Mouse (Mus musculus): ENCODE measurements around the gene Fgd4. TPM values are rescaled to one million over a fixed set of nuclear protein-coding genes. Genes with fewer than 3 reads are reported as not detected.

Fgd4 gene
- polyA plus RNA-seq, 1 experiment: 12.5 TPM

DNA sequence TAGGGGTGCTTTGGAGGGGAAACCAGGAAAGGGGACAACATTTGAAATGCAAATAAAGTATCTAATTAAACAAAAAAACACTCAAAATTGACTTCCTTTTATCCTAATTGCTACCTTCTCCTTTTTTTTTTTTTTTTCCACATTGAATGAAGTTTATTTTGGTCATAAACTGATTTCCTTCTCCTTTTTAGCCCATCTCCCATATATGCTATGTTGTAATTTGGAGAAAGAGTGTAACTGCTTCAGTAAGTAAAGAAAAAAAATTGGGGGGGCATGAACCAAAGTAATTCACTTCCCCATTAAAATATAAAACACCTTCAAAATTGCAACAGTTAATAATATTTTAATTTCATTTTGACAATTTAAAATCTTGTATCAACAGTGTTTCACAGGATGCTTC, 25.8 kb downstream of the Fgd4 start:
- TF ChIP-seq CTCF (IDR thresholded peaks at IDR 0.05; ENCODE audit: borderline replicate concordance, insufficient read depth, low read depth, low read length) (no peak), POLR2A (IDR thresholded peaks at IDR 0.05; ENCODE audit: borderline replicate concordance, insufficient read depth, low read length) (no peak)
- no peak for DNase-seq
- Histone ChIP-seq H3K4me3 (replicated peaks; ENCODE audit: insufficient read depth, low read depth, low read length) (no peak overlapping the region), H3K27me3 (ENCODE audit: control insufficient read depth, insufficient read depth, low read length) (no peaks in the 10 kb centered on the region), H3K4me1 (ENCODE audit: control insufficient read depth, insufficient read depth, low read length) (no peaks in the 10 kb centered on the region), H3K27ac (ENCODE audit: insufficient read depth, low read length) (no peak overlapping the region)

GRCm38 (mm10) chr16:16573167-16573566, 27.2 kb downstream of the Fgd4 start:
- H3K4me3 ChIP-seq (replicated peaks; ENCODE audit: insufficient read depth, low read depth, low read length): no peak overlapping the region
- WGBS: 90% methylated on average over 1 of the region's 1 CpGs
- TF ChIP-seq POLR2A (IDR thresholded peaks at IDR 0.05; ENCODE audit: borderline replicate concordance, insufficient read depth, low read length) (no peak), CTCF (IDR thresholded peaks at IDR 0.05; ENCODE audit: borderline replicate concordance, insufficient read depth, low read depth, low read length) (no peak)
- no peak for DNase-seq
- no peaks in the 10 kb centered on the region for H3K4me1 ChIP-seq (ENCODE audit: control insufficient read depth, insufficient read depth, low read length)
- no peak overlapping the region for H3K27ac ChIP-seq (ENCODE audit: insufficient read depth, low read length)
- no peaks in the 10 kb centered on the region for H3K27me3 ChIP-seq (ENCODE audit: control insufficient read depth, insufficient read depth, low read length)

GRCm38 (mm10) chr16:16571356-16571755, 29.0 kb downstream of the Fgd4 start:
- TF ChIP-seq POLR2A (IDR thresholded peaks at IDR 0.05; ENCODE audit: borderline replicate concordance, insufficient read depth, low read length) (no peak), CTCF (IDR thresholded peaks at IDR 0.05; ENCODE audit: borderline replicate concordance, insufficient read depth, low read depth, low read length) (no peak)
- no peak for DNase-seq
- 87% methylated on average over 3 of the region's 3 CpGs for WGBS
- Histone ChIP-seq H3K27me3 (ENCODE audit: control insufficient read depth, insufficient read depth, low read length) (no peaks in the 10 kb centered on the region), H3K4me1 (ENCODE audit: control insufficient read depth, insufficient read depth, low read length) (no peaks in the 10 kb centered on the region), H3K27ac (ENCODE audit: insufficient read depth, low read length) (no peak overlapping the region), H3K4me3 (replicated peaks; ENCODE audit: insufficient read depth, low read depth, low read length) (no peak overlapping the region)

DNA sequence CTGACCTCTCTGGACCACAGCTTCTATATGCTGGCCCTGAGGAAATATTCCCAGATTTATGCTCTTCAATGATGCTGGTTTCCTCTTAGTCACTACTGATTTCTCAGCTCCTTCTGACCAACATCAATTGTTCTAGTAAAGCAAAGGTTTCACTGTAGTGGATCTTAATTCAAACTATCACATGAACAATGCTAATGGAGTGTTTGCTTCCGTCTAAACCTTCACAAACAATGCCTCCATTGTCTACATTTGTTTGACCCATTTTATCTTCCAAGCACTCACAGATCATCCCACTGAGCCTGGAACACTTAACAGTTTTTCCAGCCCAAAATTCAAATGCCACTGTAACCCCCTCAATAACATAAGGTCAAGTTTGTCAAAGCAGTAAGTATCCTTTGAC, 33.6 kb downstream of the Fgd4 start:
- TF ChIP-seq CTCF (IDR thresholded peaks at IDR 0.05; ENCODE audit: borderline replicate concordance, insufficient read depth, low read depth, low read length) (no peak), POLR2A (IDR thresholded peaks at IDR 0.05; ENCODE audit: borderline replicate concordance, insufficient read depth, low read length) (no peak)
- DNase-seq: no peak
- H3K27me3 ChIP-seq (ENCODE audit: control insufficient read depth, insufficient read depth, low read length): no peaks in the 10 kb centered on the region
- no peak overlapping the region for H3K4me3 ChIP-seq (replicated peaks; ENCODE audit: insufficient read depth, low read depth, low read length)
- H3K27ac ChIP-seq (ENCODE audit: insufficient read depth, low read length): no peak overlapping the region
- no peaks in the 10 kb centered on the region for H3K4me1 ChIP-seq (ENCODE audit: control insufficient read depth, insufficient read depth, low read length)
- WGBS: 49% methylated on average over 1 of the region's 1 CpGs

DNA sequence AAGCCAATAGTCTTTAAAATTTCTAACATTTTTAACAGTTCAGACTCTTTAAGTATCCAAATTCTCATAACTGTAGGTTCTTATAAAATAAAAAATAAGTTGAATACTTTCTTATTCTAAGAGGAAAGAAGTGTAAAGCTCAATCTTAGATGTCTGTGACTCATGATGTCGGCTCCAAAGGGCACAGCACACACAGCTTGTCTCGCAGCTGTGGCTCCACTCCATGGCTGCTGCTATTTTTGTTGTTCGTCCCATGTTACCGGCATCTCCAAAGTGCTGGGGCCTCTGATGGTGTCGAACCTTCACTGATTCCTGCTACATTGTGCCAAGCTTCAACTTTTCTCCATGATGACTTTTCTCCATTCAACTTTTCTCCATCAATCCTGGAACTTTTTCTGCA, 34.1 kb downstream of the Fgd4 start:
- Histone ChIP-seq H3K4me3 (replicated peaks; ENCODE audit: insufficient read depth, low read depth, low read length) (no peak overlapping the region), H3K27me3 (ENCODE audit: control insufficient read depth, insufficient read depth, low read length) (no peaks in the 10 kb centered on the region), H3K4me1 (ENCODE audit: control insufficient read depth, insufficient read depth, low read length) (no peaks in the 10 kb centered on the region), H3K27ac (ENCODE audit: insufficient read depth, low read length) (no peak overlapping the region)
- WGBS: 82% methylated on average over 5 of the region's 5 CpGs
- TF ChIP-seq POLR2A (IDR thresholded peaks at IDR 0.05; ENCODE audit: borderline replicate concordance, insufficient read depth, low read length) (no peak), CTCF (IDR thresholded peaks at IDR 0.05; ENCODE audit: borderline replicate concordance, insufficient read depth, low read depth, low read length) (no peak)
- DNase-seq: no peak

GRCm38 (mm10) chr16:16565786-16566185, 34.6 kb downstream of the Fgd4 start:
- Histone ChIP-seq H3K27ac (ENCODE audit: insufficient read depth, low read length) (no peak overlapping the region), H3K4me3 (replicated peaks; ENCODE audit: insufficient read depth, low read depth, low read length) (no peak overlapping the region), H3K4me1 (ENCODE audit: control insufficient read depth, insufficient read depth, low read length) (no peaks in the 10 kb centered on the region), H3K27me3 (ENCODE audit: control insufficient read depth, insufficient read depth, low read length) (no peaks in the 10 kb centered on the region)
- DNase-seq: no peak
- no peak for TF ChIP-seq POLR2A (IDR thresholded peaks at IDR 0.05; ENCODE audit: borderline replicate concordance, insufficient read depth, low read length)
- no peak for TF ChIP-seq CTCF (IDR thresholded peaks at IDR 0.05; ENCODE audit: borderline replicate concordance, insufficient read depth, low read depth, low read length)

DNA sequence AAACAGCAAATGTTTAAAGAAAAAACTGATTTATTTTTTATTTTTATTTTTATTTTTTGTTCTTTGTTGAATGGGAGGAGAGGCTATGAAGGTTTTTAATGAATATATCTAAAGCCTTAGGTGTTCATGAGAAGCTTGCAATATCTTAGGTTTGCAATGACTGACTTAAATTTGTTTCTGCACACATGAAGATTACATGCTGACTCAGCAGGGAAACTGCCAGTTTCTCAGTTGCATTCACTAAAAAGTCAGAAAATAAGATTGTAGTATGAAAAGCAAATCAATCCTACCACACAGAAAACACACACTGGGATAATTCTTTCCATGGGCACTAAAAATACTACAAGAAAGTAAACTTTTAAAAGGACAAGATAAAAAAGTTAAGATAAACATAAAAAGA, 39.6 kb downstream of the Fgd4 start:
- H3K4me3 ChIP-seq (replicated peaks; ENCODE audit: insufficient read depth, low read depth, low read length): no peak overlapping the region
- H3K4me1 ChIP-seq (ENCODE audit: control insufficient read depth, insufficient read depth, low read length): peaks cover 3% of the 10 kb centered on the region; the same call in 1 of the 2 replicates
- H3K27me3 ChIP-seq (ENCODE audit: control insufficient read depth, insufficient read depth, low read length): no peaks in the 10 kb centered on the region
- DNase-seq: no peak
- TF ChIP-seq POLR2A (IDR thresholded peaks at IDR 0.05; ENCODE audit: borderline replicate concordance, insufficient read depth, low read length) (no peak), CTCF (IDR thresholded peaks at IDR 0.05; ENCODE audit: borderline replicate concordance, insufficient read depth, low read depth, low read length) (no peak)
- H3K27ac ChIP-seq (ENCODE audit: insufficient read depth, low read length): no peak overlapping the region

DNA sequence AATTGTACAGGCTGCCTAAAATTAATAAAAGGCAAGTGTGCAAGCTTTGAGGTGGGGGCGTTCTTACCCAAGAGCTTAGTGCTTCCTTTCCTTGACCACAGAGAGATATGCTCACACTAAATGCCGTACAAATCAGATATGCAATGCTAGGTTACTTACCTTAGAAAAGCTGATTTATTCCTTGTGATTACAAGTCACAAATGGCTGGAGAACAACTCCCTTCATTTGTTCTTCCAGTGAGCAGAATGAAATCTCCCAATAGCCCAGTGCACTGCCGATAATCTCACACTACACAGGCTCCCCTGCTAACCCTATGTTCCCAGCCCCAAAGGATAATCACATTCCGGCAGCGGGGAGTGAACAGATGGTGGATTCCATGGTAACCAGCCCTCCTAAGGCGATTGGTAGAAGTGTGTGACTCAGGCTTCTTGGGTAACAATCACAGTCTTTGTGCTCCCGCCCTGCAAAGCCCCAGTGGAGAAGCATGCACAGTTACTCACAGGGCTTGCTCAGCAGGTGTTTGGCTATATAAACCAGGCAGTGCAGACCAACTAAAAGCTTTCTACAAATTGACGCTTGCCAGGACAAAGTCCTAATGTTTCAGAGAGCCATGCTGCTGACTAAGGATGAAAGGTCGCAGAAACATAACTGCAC, 40.3 kb downstream of the Fgd4 start:
- Histone ChIP-seq H3K27me3 (ENCODE audit: control insufficient read depth, insufficient read depth, low read length) (no peaks in the 10 kb centered on the region), H3K4me1 (ENCODE audit: control insufficient read depth, insufficient read depth, low read length) (peaks cover 4% of the 10 kb centered on the region; the same call in 1 of the 2 replicates), H3K4me3 (replicated peaks; ENCODE audit: insufficient read depth, low read depth, low read length) (peak overlapping the region; percentile 62), H3K27ac (ENCODE audit: insufficient read depth, low read length) (peak overlapping the region; percentile 77; the same call in 1 of the 2 replicates)
- DNase-seq: peak; percentile 90 to 96
- WGBS: under 1% methylated on average over 9 of the region's 9 CpGs
- TF ChIP-seq CTCF (IDR thresholded peaks at IDR 0.05; ENCODE audit: borderline replicate concordance, insufficient read depth, low read depth, low read length) (no peak), POLR2A (IDR thresholded peaks at IDR 0.05; ENCODE audit: borderline replicate concordance, insufficient read depth, low read length) (peak; percentile 67; the same call in 1 of the 2 replicates)
